Mouse (Mus musculus) MN1 (cell line): ENCODE measurements around the gene Mta3.

ENCODE experiments used
- DNase-seq: peaks from one replicate; pipeline ENCODE4 v3.0.0-alpha.2; 2016; ENCODE audit warnings: low spot score

Gene Mta3

GRCm38 (mm10) chr17:83706116-83706593, at the start of gene Mta3:
TSS of gene Mta3 (plus strand) at chr17:83706163.
- DNase-seq: peak; percentile 68

GRCm38 (mm10) chr17:83657375-83657774, 48.6 kb upstream of the Mta3 start:
- no peak for DNase-seq

GRCm38 (mm10) chr17:83658943-83659342, 47.0 kb upstream of the Mta3 start:
- no peak for DNase-seq

- DNase-seq: no peak
These were observed 41.2 kb upstream of the Mta3 start for GRCm38 (mm10) chr17:83664761-83665160.

GRCm38 (mm10) chr17:83666597-83667287, 39.2 kb upstream of the Mta3 start:
- DNase-seq: no peak

- DNase-seq: no peak
These were observed 37.9 kb upstream of the Mta3 start for GRCm38 (mm10) chr17:83667934-83668690.

GRCm38 (mm10) chr17:83672685-83673084, 33.3 kb upstream of the Mta3 start:
- no peak for DNase-seq

- no peak for DNase-seq
These were observed 28.6 kb upstream of the Mta3 start for GRCm38 (mm10) chr17:83677370-83677769.

GRCm38 (mm10) chr17:83681977-83682376, 24.0 kb upstream of the Mta3 start:
- DNase-seq: no peak

- no peak for DNase-seq
These were observed 21.5 kb upstream of the Mta3 start for GRCm38 (mm10) chr17:83684475-83684874.

- no peak for DNase-seq
These were observed 15.5 kb upstream of the Mta3 start for GRCm38 (mm10) chr17:83690418-83690817.

- no peak for DNase-seq
These were observed 14.6 kb upstream of the Mta3 start for GRCm38 (mm10) chr17:83691379-83691778.

GRCm38 (mm10) chr17:83693941-83694340, 12.0 kb upstream of the Mta3 start:
- DNase-seq: no peak

- DNase-seq: no peak
These were observed 10.2 kb upstream of the Mta3 start for GRCm38 (mm10) chr17:83695785-83696184.

GRCm38 (mm10) chr17:83699062-83699724, 6.8 kb upstream of the Mta3 start:
- peak; percentile 69 for DNase-seq

GRCm38 (mm10) chr17:83700125-83700524, 5.8 kb upstream of the Mta3 start:
- no peak for DNase-seq

- no peak for DNase-seq
These were observed 1.5 kb upstream of the Mta3 start for GRCm38 (mm10) chr17:83704469-83704868.

GRCm38 (mm10) chr17:83705352-83706115, 429 bp upstream of the Mta3 start:
- DNase-seq: peak; percentile 83

- DNase-seq: peak; percentile 63
These were observed 697 bp downstream of the Mta3 start for GRCm38 (mm10) chr17:83706594-83707126.

- DNase-seq: no peak
These were observed 1.4 kb downstream of the Mta3 start for GRCm38 (mm10) chr17:83707372-83707771.

GRCm38 (mm10) chr17:83707846-83708245, 1.9 kb downstream of the Mta3 start:
- DNase-seq: no peak

GRCm38 (mm10) chr17:83708256-83708655, 2.3 kb downstream of the Mta3 start:
- DNase-seq: no peak
